Mouse (Mus musculus): ENCODE measurements around the gene Gstt3.

GRCm38 (mm10) chr10:75830275-75830670 lies 49.1 kb upstream of the Gstt3 start:
- TF ChIP-seq POLR2A (IDR thresholded peaks at IDR 0.05; ENCODE audit: extremely low read depth, insufficient read depth, low read length) (no peak), CTCF (IDR thresholded peaks at IDR 0.05; ENCODE audit: low read depth, low read length) (no peak)

All from liver, adult 2 months (tissue).